Mouse (Mus musculus) liver, embryonic 11.5 days (tissue): ENCODE measurements around the gene Pik3r2. TPM values are rescaled to one million over a fixed set of nuclear protein-coding genes. Genes with fewer than 3 reads are reported as not detected.

ENCODE experiments used
- ATAC-seq: fragments of 200-750 bp; cut with Nextera tagmentation; replicated peaks from 2 replicates; pipeline ENCODE4 v1.8.0; 2017; ENCODE audit warnings: moderate number of reproducible peaks, mild to moderate bottlenecking, moderate TSS enrichment, moderate library complexity; ENCODE audit not compliant: low FRiP score
- DNase-seq: peaks from one replicate; pipeline ENCODE4 v3.0.0-alpha.2; 2017; ENCODE audit warnings: low spot score
- H3K27ac ChIP-seq: fragments of 300-500 bp; sonication (generic); 2 replicates; pipeline ENCODE4 v1.5.1; 2014; ENCODE audit warnings: mild to moderate bottlenecking, low read depth, low read length, control low read depth
- H3K27me3 ChIP-seq: fragments of 300-500 bp; sonication (generic); replicated peaks from 2 replicates; pipeline ENCODE4 v1.6.1; 2014; ENCODE audit warnings: low read length, mixed read lengths; ENCODE audit not compliant: control insufficient read depth, insufficient read depth
- H3K36me3 ChIP-seq: fragments of 300-500 bp; sonication (generic); 2 replicates; pipeline ENCODE4 v1.6.1; 2014; ENCODE audit warnings: mild to moderate bottlenecking, low read length, moderate library complexity, mixed read lengths; ENCODE audit not compliant: control insufficient read depth, insufficient read depth
- H3K4me1 ChIP-seq: fragments of 300-500 bp; sonication (generic); replicated peaks from 2 replicates; pipeline ENCODE4 v1.6.1; 2014; ENCODE audit warnings: low read length, mixed read lengths; ENCODE audit not compliant: control insufficient read depth, insufficient read depth
- H3K4me2 ChIP-seq: fragments of 300-500 bp; sonication (generic); 2 replicates; pipeline ENCODE4 v1.6.1; 2014; ENCODE audit warnings: mild to moderate bottlenecking, control low read depth, moderate library complexity
- H3K4me3 ChIP-seq: fragments of 300-500 bp; sonication (generic); 2 replicates; pipeline ENCODE4 v1.5.1; 2014; ENCODE audit warnings: low read depth, low read length, control low read depth
- H3K9ac ChIP-seq: fragments of 300-500 bp; sonication (generic); 2 replicates; pipeline ENCODE4 v1.6.1; 2014; ENCODE audit warnings: low read depth, low read length, control low read depth
- H3K9me3 ChIP-seq: fragments of 300-500 bp; sonication (generic); 2 replicates; pipeline ENCODE4 v1.6.1; 2016; ENCODE audit warnings: low read length, inconsistent platforms, mixed read lengths; ENCODE audit not compliant: control insufficient read depth
- WGBS: fragments of 180-500 bp; shearing (Covaris S2); extraction: QIAGEN DNeasy Blood & Tissue Kit; methylation state at CpG from one replicate; pipeline ENCODE4 v1.1.7; 2014; 5-methylcytosine and 5-hydroxymethylcytosine counted together
- polyA plus RNA-seq: library from polyadenylated mRNA; unstranded; fragments of >200 nt; fragmentation: Nextera tagmentation; extraction: Ambion mirVana; gene quantifications from 2 replicates; pipeline ENCODE4 v1.2.1, GENCODE M21; 2014

Gene Pik3r2
- polyA plus RNA-seq, 1 experiment from 2014 or later: 41.5 TPM

GRCm38 (mm10) chr8:70760775-70761406, 15.6 kb downstream of the Pik3r2 start, which contains the start of gene Mpv17l2:
Gene Mpv17l2, minus strand, starts transcription at chr8:70760946.
- Histone ChIP-seq H3K27ac (peak within 1 kb of the TSS; percentile 82), H3K4me1 (peaks cover 56% of the 10 kb centered on the region)
- WGBS: under 1% methylated on average over 55 of the region's 55 CpGs

DNA sequence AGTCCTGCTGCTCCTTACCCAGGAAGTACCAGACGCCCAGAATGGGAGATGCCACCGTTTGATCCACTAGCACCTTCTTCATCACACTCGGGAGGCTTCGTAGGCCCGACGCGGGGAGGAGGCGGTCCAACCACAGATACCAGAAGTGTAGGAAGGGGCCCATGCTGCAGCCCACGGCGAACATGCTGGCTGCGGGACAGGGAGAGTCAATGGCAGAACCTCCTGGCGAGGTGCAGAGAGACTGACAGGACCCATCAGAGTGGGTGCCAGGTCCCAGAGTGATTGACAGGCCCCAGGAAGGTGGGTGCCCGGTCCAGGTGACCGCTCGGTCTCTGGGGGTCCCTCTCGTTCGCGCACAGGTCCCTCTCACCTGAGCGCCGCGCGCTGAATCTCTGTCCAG, 16.2 kb downstream of the Pik3r2 start:
- H3K4me1 ChIP-seq: peaks cover 55% of the 10 kb centered on the region
- no peaks in the 10 kb centered on the region for H3K9me3 ChIP-seq
- peak overlapping the region; percentile 99 for H3K4me2 ChIP-seq
- H3K4me3 ChIP-seq: peak overlapping the region; percentile 86
- ATAC-seq (peak; percentile 3), DNase-seq (no peak)
- 1% methylated on average over 22 of the region's 22 CpGs for WGBS
- peak overlapping the region; percentile 90 for H3K9ac ChIP-seq
- peak overlapping the region; percentile 82 for H3K27ac ChIP-seq
- no peaks in the 10 kb centered on the region for H3K27me3 ChIP-seq
- H3K36me3 ChIP-seq: no peaks in the 10 kb centered on the region; the same call in 1 of the 2 replicates

More at GRCm38 (mm10) chr8:70760775-70761406, 15.6 kb downstream of the Pik3r2 start, which contains the start of gene Mpv17l2:
- Histone ChIP-seq H3K36me3 (no peaks in the 10 kb centered on the region; the same call in 1 of the 2 replicates), H3K9me3 (no peaks in the 10 kb centered on the region), H3K4me3 (peak within 1 kb of the TSS; percentile 86), H3K27me3 (no peaks in the 10 kb centered on the region), H3K4me2 (peak within 1 kb of the TSS; percentile 99), H3K9ac (peak within 1 kb of the TSS; percentile 90)
- DNase-seq: peak; percentile 91
- ATAC-seq: peak; percentile 89

DNA sequence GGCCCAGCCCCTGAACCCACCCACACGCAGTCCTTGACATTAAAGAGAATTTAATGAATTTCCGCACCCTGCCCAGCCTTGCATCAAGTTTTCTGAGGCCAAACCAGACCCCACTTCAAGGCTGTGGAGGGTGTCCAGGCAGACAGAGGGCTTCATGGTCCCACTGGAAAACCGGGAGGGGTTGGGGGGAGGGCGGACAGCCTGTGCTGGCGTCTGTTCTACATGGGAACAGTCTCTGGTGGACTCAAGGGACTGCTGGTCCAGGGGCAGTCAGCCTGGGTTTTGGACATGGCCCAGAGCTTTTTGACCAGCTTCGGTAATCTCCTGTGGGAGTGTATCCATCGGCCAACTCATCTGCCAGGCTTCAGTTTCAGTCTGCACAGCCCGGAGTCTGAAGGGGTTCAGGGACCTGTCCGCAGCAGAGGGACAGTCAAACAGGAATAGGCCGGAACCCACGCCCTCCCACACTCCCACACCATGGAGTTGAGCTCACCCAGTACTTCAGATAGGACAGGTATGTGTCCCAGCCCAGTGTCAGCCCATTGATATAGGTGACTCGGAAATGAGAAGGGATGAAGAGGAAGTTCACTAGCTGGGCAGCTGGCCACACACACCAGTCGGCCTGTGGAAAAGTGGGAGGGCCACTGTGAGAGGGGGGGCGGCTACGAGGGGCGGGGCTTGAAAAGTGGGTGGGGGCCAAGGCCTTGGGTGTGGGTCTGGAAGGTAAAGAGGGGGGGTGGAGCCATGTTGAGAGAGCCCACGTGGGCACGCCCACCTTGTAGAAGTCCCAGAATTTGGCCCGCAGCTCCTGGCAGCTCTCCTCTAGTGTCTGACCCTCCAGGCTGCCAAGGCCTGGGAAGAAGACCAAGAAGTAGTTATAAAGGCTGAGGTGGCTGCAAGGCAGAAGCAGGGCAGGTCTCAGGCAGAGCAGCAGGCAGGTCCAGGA, 17.6 kb downstream of the Pik3r2 start:
- peak overlapping the region; percentile 3 for H3K4me3 ChIP-seq
- H3K27me3 ChIP-seq: no peaks in the 10 kb centered on the region
- H3K9ac ChIP-seq: peak overlapping the region; percentile 90; the same call in 1 of the 2 replicates
- H3K4me2 ChIP-seq: peak overlapping the region; percentile 99
- H3K27ac ChIP-seq: no peak overlapping the region
- H3K9me3 ChIP-seq: no peaks in the 10 kb centered on the region
- H3K36me3 ChIP-seq: no peaks in the 10 kb centered on the region; the same call in 1 of the 2 replicates
- H3K4me1 ChIP-seq: peaks cover 46% of the 10 kb centered on the region
- DNase-seq (no peak), ATAC-seq (no peak)
- 69% methylated on average over 19 of the region's 19 CpGs for WGBS

- H3K27ac ChIP-seq: no peak overlapping the region
- no peak overlapping the region for H3K9ac ChIP-seq
- no peaks in the 10 kb centered on the region for H3K27me3 ChIP-seq
- WGBS: 88% methylated on average over 7 of the region's 7 CpGs
- H3K4me3 ChIP-seq: no peak overlapping the region
- peaks cover 46% of the 10 kb centered on the region for H3K4me1 ChIP-seq
- DNase-seq (no peak), ATAC-seq (no peak)
- no peaks in the 10 kb centered on the region for H3K9me3 ChIP-seq
- no peak overlapping the region for H3K4me2 ChIP-seq
- no peaks in the 10 kb centered on the region; the same call in 1 of the 2 replicates for H3K36me3 ChIP-seq
Measured at GRCm38 (mm10) chr8:70758308-70758615, 18.3 kb downstream of the Pik3r2 start.

DNA sequence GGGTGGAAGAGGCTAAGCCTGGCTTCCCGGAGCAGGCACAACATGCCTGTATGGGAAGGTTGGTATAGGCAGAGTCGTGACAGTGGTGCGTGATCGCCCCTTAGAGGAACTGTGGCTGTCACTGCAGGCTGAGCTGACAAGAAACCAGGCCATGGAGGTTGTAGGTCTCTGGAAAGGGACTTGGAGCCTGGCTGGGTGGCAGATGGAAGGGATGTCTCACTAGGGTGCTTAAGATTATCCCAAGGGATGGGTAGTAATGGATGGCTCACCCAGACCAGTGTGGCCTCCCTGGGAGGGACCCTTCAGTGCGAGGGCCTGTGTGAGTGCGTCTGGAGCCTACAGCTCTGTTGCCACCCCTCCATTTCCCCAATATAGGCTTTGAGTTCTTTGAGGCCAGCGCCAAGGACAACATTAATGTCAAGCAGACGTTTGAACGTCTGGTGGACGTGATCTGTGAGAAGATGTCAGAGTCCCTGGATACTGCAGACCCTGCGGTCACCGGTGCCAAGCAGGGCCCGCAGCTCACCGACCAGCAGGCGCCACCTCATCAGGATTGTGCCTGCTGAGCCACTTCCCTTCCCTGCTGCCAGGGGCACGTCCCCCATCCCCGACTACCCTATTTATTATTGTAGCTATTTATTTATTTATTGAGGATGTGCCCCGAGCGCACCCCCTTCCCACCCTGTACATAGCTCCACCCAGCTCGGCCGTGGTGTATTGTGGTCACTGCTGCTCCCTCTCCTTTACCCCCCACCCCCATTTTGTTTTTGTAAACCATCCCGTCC, 18.8 kb downstream of the Pik3r2 start:
- no peak overlapping the region for H3K4me3 ChIP-seq
- no peak overlapping the region for H3K4me2 ChIP-seq
- H3K4me1 ChIP-seq: peaks cover 50% of the 10 kb centered on the region
- ATAC-seq: no peak
- H3K36me3 ChIP-seq: no peaks in the 10 kb centered on the region; the same call in 1 of the 2 replicates
- no peaks in the 10 kb centered on the region for H3K9me3 ChIP-seq
- WGBS: 75% methylated on average over 22 of the region's 22 CpGs
- H3K9ac ChIP-seq: no peak overlapping the region
- no peak for DNase-seq
- H3K27me3 ChIP-seq: no peaks in the 10 kb centered on the region
- H3K27ac ChIP-seq: no peak overlapping the region

DNA sequence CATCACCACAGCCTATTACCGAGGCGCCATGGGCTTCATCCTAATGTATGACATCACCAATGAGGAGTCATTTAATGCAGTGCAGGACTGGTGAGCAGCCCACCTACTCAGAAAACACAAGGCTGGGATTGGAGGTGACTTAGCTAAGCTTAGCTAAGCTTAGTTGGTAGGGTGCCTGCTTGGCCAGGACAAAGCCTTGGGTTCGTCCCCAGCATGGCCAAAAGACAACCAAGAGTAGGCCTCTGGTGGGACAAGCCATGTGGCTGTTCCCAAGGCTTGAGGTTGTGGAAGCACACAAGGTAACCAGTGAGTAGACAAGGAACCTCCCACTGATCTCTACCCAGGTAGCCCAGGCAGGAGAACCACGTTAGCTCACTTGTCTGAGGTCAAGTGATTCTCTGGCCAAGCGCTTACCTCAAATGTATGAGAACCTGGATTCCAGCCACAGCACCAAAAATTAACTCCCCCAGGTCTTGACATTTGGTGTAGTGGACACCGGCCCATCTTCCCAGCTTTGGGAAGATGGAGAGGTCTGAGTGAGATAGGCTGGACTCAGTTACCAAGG, 20.0 kb downstream of the Pik3r2 start:
- 95% methylated on average over 6 of the region's 6 CpGs for WGBS
- H3K4me2 ChIP-seq: no peak overlapping the region
- no peak overlapping the region for H3K9ac ChIP-seq
- H3K9me3 ChIP-seq: no peaks in the 10 kb centered on the region
- DNase-seq (no peak), ATAC-seq (no peak)
- H3K36me3 ChIP-seq: no peaks in the 10 kb centered on the region; the same call in 1 of the 2 replicates
- peaks cover 42% of the 10 kb centered on the region for H3K4me1 ChIP-seq
- no peak overlapping the region for H3K27ac ChIP-seq
- H3K4me3 ChIP-seq: no peak overlapping the region
- H3K27me3 ChIP-seq: no peaks in the 10 kb centered on the region

GRCm38 (mm10) chr8:70755661-70756475, 20.6 kb downstream of the Pik3r2 start:
- no peaks in the 10 kb centered on the region for H3K27me3 ChIP-seq
- no peaks in the 10 kb centered on the region; the same call in 1 of the 2 replicates for H3K36me3 ChIP-seq
- peak overlapping the region; percentile 100 for H3K4me2 ChIP-seq
- H3K27ac ChIP-seq: no peak overlapping the region
- H3K4me3 ChIP-seq: peak overlapping the region; percentile 84
- H3K4me1 ChIP-seq: peaks cover 37% of the 10 kb centered on the region
- no peak for ATAC-seq
- H3K9me3 ChIP-seq: no peaks in the 10 kb centered on the region
- DNase-seq: no peak
- no peak overlapping the region for H3K9ac ChIP-seq
- 82% methylated on average over 24 of the region's 24 CpGs for WGBS
